Mouse (Mus musculus) thymus, postnatal 36 days (tissue): ENCODE measurements around the gene Dnajb3.
"Not testable (repeated sequence)": the region's sequence is repeated elsewhere in the genome, so short reads cannot be mapped to it uniquely, and the experiment has no call there.

Source experiments
- DNase-seq, 2 experiments: peaks; one replicate each; pipeline ENCODE4 v3.0.0; 2022; ENCODE audit warnings: mixed read lengths in 2 of 2

Gene Dnajb3

DNA sequence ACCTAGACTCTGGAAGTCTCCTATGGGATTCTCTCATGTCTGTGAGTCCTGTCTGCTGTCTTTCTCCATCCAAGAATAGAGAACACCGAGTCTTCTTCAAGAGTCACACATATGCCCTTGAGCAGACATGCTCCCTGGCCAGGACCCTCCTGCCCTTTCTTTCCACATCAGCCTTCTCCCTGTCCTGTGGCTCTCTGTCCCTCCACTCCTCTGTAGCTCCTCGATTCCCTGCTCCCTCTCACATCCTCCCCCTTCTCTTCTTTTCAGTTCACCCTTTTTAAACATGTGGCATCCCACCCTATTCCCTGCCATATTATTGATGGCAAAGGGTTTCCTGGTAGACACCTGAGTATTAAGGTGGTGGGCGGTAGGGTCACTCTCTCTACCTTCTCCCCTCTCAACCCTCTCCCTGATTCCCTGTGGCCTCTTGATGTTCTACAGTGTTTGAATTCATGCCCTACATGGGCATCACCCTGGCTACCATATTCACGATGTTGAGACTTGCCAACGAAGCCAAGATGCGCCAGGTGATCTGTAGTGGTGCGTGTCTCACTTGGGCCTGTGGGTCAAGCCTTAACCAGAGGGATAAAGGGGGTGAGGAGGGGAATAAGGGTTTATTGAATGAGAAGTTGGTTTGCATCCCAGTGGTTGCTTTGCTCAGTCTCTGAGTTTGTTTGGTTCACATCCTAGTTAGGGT is 26.4 kb upstream of the Dnajb3 start:
- DNase-seq = no peak

DNA sequence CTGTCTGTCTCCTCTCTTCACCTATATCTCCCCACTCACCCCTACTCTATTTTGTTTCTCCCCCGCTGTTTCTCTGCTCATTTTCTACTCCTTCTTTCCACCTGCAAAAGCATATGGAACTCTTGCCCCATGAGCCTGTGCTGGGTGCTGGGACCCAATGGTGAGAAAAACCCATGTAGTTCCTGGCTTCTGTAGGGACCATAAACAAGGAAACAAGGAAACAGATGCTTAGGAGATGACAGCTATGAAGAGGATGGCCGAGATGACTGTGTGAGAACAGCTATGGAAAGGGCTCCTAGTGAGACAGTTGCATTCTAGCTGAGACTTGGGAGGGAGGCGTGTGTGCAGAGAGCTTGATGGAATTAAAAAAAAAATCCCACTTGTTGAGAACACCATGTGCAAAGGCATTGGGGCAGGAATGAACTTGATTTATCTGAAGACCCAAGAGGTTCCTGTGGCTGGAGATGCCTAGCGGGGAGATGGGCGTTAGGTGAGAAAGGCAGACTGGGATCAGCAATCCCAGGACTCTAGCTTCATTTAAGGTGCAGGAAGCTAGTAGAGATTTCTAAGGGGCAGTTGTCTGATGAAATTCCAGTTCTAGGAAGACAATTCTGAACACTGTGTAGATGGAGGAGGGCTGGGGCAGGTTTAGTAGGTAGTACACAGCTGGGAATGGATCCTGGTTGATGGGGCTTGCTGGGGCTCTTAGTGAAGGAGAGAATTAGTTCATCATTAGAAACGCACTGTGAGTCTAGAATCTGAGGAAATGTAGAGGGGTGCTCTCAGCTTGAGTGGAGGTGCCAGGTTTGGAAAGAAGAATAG is 25.6 kb upstream of the Dnajb3 start:
- no peak for DNase-seq

DNA sequence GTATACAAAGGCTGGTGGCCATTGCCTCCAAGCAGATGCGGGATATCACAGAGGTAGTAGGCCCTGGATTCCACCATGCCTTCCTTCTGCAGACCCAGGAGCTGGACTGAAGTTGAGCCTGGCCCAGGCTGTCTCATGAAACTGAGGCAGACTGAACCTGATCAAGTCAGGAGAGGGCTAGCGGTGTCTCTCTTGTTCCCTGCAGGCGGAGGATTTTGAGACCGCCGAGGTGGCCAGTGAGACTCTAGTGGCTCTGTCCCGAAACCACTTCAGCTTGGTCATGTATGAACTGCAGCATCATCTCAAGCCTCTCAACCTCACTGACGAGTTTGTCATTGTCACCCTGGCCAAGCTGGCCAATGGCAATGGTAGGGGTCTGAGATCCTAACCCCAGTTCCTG is 24.8 kb upstream of the Dnajb3 start:
- DNase-seq = no peak

DNA sequence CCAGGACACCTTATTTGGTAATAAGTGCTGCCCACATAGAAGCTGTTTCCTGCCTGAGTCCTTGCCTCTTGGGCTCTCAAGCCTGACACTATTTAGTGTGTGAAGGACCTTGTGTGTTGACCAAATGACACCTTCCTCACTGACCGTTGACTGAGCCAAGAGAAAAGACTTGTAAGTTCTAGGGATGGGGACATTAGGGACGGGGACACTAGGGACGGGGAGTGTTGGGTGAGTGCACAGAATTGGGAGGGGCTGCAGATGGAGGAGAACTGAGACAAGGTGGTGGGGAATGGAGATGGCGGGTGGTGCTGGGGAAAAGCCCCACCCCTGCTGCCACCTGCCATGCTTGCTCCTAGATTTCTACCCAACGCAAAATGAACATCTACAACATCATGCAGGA is 24.4 kb upstream of the Dnajb3 start:
- peak in 1 of 2 experiments; percentile 7 for DNase-seq

DNA sequence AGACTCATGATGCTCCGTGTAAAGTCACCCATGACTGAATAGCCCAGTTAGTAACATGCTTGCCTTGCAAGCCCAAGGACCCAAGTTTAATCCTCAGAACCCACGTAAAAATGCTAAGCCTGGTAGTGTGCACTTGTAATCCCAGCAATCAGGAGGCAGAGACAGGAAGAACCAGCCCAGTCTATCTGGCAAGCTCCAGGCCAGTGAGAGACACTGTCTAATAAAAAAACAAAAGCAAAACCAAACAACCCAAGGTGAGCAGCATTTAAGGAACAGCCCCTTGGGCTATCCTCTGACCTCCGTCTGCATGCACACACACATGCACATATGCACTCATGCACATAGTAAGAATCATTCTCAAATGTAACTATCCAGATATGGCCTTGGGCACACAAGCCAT is 24.0 kb upstream of the Dnajb3 start:
- peak in 1 of 2 experiments; percentile 4 for DNase-seq

DNA sequence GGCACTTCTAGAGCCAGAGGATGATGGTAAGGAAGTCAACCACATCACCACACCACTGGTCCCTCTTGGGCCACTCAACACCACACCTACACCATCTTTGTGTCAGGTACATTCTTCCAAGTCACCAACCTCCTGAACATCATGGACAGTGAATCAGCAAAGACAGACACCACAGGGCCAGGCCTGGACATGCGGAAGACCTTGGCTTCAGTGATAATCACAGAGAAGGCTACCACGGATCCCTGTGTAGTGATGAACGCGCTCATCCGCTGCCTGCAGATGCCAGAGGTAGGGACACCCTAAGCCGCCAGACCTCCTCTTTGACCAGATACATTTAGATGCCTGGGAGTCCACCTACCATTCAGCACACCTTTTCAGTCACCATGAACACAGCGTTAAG is 22.5 kb upstream of the Dnajb3 start:
- DNase-seq = peak; percentile 6 to 12

DNA sequence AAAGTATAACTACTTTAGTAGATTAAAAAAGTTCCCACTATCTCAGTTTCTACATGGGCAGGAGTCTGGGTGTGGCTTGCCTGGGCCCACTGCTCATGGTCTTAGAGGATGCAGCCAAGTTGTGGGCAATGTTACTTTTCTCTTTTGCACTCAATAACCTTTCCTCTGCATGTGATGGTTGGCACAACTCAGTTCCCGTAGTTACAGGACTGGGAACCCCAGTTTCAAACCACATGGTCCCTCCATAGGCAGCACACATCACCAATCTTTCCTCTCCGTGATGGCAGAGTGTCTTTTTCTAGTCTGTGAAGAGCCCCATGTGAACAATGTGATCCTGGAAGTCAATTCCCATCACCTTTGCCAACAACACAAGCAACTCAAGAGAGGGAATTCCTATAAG is 21.9 kb upstream of the Dnajb3 start:
- peak in 1 of 2 experiments; percentile 3 for DNase-seq

DNA sequence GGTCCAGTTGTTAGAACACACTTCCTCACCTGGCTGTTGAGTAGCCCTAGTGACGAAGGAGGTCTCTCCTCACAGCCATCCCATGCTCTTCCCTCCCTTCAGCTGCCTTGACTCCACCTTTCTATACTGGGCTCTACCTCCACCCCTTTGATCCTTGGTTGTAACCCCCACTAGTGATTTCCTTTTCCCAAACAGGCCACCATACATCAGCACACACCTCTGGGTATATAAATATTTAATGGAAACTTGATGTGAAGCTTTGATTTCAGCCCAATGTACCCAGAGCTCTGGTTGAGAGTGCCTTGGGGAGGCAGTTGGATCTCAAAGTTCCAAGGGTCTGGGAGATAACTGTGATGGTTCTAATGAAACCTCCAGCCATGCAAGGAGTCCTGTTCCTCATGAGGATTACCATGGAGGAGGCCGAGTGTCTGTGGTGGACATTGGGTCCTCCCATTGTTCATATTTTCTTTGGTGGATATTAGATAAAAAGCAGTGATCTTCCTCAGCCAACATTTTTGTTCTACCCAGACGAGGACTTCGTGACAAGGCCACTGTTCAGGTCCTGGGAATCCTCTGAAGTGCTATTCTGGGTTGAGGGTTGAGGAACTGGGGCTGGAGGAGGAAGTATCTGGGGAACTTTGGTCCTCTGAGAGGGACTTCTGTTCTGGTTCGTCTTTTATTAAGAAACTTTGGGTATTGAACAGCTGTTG is 21.2 kb upstream of the Dnajb3 start, which contains the start of gene Mroh2a:
TSS of gene Mroh2a (plus strand) at position 317 of the 710 bp plus-strand sequence.
- DNase-seq = peak in 1 of 2 experiments; percentile 2

DNA sequence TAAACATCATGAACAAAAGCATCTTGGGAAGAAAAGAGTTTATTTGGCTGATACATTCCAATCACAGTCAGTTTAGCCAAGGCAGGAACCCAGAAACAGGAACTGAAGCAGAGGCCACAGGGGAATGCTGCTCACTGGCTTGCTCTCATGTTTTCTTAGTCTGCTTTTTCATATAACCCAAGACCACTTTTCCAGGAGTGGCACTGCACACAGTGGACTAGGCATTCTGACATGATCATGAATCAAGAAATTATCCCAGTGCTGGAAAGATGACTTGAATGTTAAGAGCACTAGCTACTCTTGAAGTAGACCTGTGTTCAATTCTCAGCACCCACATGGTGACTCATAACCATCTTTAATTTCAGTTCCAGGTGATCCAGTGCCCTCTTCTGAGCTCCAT is 20.2 kb upstream of the Dnajb3 start:
- DNase-seq = no peak

DNA sequence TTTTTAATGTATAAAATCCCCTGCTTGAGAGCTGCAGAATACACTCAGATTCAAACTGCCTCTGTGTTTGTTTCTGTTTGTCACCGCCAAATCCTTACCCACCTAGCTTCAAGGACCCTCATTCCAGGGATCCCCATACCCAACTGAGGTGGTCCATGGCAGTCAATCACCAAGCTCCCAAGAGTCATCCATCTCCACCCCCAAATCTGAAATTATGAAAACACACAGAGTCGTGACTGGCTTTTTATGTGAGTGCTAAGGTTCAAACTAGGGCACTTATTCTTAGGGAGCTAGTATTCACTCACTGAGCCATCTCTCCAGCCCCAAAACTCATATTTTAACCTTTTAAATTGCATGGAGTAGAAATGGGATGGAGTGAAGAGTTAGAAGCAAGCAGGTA is 19.7 kb upstream of the Dnajb3 start:
- DNase-seq = not testable (repeated sequence)

DNA sequence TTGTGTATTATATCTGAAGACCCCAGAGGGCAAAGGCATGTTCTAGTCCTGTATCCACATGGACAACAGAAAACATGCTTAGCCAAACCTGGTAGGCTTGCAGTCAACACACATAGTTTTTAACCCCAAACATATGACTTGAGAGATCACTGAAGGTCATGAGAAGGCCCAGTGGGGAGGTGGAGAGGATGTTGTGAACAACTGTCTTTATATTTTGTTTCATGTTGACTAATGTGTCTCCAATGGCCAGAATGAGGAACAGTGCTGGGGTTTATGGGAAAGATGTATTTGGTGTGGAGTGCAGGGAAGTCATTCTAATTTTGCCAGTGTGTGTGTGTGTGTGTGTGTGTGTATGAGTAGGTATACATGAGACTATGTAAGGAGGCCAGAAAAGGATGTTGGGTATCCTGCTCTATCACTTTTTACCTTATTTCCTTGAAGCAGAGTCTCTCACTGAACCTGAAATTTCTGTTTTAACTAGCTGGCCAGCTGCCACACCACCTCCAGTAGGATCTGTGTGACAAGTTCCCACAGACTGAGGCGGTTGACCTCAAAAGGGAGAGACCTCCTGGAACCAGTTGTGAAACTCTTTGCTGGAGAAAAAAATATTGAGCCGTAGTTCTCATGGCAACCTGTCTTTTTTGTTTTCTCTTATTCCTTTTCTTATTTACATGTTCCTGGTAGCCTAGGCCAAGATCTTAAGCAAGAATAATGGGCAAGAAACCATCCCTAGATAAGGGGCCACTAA is 18.6 kb upstream of the Dnajb3 start:
- no peak for DNase-seq

DNA sequence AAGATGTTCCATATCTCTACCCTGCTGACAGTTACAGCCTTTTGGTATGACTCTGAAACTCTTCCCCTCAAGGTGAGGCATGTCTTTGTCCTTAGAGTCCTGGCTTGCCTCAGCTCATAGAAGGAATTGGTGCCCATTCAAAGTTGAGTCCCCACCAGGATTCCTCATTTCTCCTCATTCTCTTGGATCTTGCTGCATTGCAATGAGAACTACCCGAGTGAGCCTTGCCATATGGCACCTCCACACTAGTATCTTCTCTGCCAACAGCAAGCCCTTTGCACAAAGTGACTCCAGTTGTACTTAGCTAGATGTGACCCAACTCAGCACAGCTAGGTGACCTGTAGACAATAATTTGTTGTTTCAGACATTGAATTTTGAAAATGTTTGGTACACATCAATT is 18.0 kb upstream of the Dnajb3 start:
- DNase-seq = no peak

DNA sequence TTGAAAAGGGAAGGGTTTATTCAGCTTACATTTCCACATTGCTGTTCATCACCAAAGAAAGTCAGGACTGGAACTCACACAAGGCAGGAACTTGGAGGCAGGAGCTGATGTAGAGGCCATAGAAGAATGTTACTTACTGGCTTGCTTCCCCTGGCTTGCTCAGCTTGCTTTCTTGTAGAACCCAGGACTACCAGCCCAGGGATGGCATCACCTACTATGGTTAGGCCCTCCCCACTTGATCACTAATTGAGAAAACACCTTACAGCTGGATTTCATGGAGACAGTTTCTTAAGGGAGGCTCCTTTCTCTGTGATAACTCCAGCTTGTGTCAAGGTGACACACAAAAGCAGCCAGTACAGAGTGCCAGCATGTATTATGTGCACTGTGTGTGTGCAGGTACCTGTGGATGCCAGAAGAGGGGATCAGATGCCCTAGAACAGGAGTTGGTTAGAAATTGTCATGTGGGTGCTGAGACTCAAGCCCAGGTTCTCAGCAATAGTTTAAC is 17.5 kb upstream of the Dnajb3 start:
- not testable (repeated sequence) for DNase-seq

DNA sequence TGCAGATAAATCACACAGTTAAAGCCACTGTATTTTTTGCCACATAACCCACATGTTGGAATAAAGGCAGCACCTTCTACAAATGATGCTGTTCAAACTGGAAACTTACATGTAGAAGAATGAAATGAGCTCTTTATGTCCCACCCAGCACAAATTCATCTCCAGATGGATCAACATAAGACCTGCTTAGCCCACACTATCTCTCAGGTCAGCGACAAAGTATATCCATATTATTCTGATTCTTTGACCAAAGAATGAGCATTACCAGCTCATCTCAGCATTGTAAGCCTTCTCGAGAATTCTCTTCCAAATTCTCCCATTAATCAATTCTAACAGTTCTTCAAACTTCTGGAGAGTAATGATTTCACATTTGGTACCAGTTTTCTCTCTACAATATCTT is 16.6 kb upstream of the Dnajb3 start:
- no peak for DNase-seq

DNA sequence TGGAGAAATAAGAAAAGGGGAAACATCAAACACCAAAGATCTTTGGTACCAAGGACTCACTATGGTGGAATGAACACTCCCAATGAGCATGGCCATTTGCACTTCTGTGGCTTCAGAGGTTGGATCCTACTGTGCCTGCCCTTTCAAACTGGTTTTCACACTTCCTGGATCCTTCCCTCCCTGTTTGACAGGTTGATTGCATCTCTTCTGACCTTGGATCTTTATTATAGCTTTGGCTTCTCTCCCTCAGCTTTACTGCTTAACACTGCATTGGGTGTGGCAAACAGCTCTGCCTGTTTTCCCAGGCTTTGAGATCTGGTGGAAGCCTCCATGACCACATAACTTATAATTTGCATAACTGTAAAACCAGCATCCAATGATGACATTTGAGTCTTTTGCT is 14.8 kb upstream of the Dnajb3 start:
- no peak for DNase-seq

DNA sequence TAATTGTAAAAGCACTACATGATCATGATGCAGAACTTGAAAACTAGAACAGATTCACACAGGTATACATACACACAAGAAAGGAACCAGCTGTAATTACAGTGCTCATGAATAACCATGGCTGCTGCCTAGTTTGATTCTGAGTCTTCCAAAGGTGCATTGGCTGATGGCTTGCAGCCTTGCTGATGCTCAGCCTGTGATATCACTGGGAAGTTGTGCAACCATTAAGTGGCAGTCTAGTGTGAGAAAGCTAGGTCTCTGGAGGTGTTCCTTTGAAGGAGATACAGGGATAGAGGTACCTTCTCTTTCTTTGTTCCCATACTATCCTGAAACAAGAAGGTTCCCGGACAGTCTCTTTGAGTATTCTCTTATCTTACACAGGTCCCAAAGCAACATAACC is 13.5 kb upstream of the Dnajb3 start:
- DNase-seq = no peak

DNA sequence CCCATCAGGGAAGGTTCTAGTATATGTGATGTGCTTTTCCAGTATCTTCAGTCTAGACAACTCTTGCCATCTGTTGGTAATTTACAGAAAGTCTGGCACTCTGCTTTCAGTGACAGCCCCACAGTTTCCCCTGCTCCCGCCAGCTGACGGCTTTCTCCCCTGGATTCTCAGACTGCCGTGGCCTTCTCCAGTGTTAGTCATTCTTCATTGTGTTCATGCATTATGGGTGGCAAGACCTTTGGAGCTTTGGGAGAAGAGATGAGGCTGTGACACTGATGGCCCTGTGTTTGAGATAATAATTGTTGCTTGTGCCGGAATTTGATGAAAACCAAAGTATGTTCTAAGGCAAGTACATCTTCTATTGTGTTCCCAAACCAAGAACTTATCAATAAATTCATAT is 13.0 kb upstream of the Dnajb3 start:
- DNase-seq = no peak

DNA sequence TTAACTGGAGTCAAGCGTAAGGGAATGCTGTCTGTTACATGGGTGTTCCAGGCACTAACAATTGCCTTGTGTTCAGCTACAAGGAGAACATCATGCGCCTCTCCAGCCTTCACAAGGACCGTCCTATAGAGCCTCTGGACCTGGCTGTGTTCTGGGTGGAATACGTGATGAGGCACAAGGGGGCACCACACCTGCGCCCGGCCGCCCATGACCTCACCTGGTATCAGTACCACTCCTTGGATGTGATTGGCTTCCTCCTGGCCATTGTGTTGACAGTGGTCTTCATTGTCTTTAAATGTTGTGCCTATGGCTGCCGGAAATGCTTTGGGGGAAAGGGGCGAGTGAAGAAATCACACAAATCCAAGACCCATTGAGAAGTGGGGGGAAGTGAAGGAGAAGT is 12.5 kb upstream of the Dnajb3 start:
- DNase-seq = peak in 1 of 2 experiments; percentile 12

DNA sequence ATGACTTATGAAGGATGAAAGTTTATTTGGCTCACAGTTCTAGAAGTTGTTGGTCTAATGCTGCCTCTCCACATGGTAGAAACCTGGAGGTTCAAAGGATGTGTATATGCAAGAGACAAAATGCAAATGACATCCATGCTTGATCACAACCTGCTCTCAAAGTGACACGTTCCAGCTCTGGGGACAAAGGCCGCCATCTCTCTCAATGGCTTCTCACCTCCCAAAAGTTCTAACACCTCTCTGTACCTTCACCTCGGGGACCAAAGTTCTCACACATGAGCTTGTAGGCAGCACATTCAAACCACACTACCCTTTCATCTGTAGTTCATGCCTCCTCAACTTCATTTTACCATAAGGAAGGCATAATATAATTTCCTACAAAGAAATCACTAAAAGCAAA is 12.0 kb upstream of the Dnajb3 start:
- DNase-seq = no peak

DNA sequence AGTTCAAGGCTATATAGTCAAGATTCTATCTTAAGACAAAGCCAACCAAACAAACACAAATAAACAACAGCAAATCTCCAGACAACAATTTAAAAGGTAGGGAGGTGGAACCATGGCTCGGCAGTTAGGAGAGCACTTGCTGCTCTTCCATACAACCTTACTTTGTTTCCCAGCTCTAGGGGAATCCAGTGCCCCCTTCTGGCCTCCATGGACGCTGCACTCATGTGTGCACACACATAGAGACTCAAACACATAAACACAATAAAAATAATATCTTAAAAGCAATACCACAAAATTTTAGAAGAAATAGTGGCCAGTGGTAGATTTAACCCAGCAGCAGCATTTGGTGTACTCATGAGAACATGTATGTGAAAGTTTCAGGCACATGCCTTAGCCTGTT is 11.6 kb upstream of the Dnajb3 start:
- DNase-seq = peak in 1 of 2 experiments; percentile 15

DNA sequence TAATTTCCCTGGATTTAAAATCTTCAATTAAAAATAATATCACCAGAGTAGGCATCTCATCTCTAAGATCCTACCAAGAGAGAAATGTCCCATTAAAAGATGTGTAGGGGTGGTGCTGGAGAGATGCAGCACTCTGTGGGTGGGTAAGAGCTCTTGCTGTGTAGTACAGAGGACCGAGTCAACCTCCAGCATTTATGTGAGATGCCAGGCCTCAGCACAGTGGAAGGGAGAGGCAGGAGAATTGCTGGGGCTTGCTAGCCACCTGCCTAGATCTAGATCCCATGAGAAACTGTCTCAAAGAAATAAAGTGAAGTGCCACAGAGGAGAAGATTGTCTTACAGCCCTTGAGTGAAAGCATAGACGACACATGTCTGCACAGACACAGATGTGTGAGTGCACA is 11.0 kb upstream of the Dnajb3 start:
- no peak for DNase-seq
